Mouse (Mus musculus): Measurements from ENCODE around the gene Trappc3.
A peak's percentile ranks its signal among the peaks of the same experiment; 100 is the strongest.

Gene Trappc3

GRCm38 (mm10) chr4:126283582-126283981 lies 21.5 kb downstream of the Trappc3 start:
- no peak for DNase-seq

DNA sequence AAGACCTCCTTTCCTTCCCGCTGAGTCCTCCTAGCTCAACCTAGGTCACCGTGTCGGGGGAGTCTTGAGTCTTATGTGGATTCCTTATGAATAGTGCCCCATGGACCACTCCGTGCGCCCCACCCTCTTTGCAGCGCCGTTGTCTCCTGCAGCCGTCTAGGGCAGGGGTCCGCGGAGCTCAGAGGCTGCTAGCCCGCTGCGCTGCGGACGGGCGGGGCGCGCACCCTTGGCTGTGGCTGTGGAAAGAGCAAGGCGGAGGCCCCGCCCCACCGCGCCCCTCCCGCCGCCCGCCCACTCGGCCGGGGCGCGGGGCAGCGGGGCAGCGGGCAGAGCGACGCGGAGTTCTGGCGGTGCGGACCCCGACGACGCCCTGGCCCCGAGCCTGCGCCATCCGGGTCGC lies 24.4 kb downstream of the Trappc3 start, which contains the start of gene Col8a2:
Gene Col8a2 (plus strand): TSS at position 302 of the 400 bp plus-strand sequence.
- DNase-seq: no peak

DNA sequence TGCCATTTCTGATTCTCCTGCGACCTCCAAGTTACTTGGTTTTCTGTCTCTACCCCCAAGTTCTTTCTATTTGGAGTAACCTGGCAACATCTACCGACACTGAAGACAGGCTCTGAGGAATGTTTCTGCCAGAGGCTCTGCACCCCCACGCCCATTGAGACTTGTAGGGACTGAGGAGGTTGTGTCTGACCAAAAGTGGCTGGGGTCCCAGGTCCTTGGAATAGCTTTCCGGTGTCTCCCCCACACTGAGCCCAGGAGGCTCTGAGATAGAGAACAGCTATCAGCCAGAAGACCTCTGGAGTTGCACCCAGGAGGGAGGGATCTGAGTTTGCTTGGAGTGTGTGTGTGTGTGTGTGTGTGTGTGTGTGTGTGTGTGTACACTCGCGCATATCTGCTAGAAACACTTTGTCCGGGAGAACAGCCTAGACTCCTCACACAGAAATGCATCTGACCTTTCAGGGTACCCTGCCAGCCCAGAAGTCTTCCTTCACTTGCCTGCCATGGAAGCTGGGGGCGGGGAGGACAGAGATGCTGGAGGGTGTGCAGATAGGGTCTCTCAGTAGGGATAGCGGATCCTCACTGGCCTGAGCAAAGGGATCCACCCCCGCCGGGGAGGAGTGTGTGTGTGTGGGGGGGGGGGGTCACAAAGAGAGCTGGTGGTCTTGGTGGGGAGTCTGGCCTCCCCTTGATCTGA lies 25.3 kb downstream of the Trappc3 start:
- no peak for DNase-seq

DNA sequence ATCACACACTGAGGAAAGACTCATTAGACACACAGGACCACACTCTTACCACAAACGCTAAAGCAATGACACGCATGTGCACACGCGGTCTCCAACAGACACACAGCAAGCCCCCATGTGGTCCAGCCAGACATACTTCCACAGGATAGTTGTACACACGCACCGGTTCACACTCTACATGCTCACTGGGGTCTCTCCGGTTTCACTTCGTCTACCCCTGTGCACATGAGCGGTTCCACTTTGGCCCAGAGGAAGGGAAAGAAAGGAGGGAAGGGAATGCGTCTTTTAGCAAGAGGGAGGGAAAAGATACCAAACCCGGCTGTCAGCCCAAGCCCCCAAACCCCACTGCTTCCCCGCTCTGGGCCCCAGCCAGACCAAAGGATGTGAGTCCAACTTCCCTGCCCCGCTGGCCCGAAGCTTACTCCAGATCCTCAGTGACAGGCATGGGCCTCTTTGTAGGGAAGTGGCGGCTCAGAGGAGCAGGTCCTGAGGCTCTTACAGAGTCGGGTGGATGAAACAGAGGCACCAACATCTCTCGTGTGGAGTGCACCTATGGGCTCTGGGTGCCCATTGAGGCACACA lies 26.1 kb downstream of the Trappc3 start:
- no peak for DNase-seq

DNA sequence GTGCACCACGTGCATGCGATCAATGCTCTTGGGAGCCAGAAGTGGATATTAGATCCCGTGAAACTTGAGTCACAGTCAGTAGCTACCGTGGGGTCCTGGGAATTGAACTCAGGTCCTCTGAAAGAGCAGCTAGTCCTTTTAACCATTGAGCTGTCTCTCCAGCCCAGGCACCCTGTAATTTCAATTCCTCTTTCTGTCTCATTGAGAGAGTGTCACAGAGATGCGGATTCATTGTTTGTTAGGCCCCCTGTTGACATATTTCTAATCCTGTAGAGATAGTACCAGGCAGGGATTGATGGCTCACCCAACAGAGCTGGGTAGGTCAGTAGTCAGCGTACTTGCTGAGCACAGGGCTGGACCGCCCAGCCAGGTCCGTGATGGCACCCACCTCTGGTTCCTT lies 28.2 kb downstream of the Trappc3 start:
- no peak for DNase-seq

- no peak for DNase-seq
Observed at GRCm38 (mm10) chr4:126291196-126291595, 29.1 kb downstream of the Trappc3 start.

DNA sequence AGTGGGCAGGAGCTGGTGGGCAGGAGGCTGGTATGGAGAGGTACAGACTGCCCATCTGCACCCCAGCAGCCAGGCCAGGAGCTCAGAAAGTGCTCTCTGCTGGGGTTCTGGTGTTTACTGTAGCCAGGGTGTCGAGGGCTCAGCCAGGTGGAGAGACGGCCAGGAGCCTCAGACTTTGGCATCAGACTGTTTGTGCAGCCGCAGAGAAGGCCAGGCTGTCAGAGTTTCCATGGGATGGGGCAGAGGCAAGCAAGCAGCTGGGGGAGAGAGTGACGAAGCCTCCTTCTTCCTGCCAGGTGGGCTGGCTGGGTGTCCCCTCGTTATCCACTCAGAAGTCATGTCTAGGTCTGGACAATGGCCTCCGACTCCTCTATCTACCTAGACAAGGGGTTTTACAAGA lies 33.0 kb downstream of the Trappc3 start:
- no peak for DNase-seq

DNA sequence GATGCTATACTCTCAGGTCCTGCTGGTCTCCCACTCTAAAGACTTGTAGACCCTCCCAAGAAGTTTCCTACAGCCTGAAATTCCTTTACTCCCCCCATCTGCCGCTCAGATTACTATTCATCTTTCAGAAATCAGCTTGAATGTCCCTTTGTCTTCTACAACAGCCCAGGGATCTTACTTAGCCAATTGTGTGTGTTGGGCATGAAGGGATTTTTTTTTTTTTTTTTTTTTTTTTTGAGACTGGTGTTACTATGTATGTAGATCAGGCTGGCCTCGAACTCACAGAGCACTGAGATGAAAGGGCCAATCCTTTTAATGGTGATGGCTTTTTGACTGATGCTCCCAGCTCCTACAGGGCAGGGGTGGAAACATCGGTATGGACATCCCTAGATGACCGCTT lies 33.8 kb downstream of the Trappc3 start:
- no peak for DNase-seq

- peak; percentile 51 for DNase-seq
Observed at GRCm38 (mm10) chr4:126296617-126297101, 34.5 kb downstream of the Trappc3 start.

GRCm38 (mm10) chr4:126300916-126301583 lies 38.9 kb downstream of the Trappc3 start:
- DNase-seq: no peak

GRCm38 (mm10) chr4:126301584-126302309 lies 39.6 kb downstream of the Trappc3 start:
- no peak for DNase-seq

- no peak for DNase-seq
Observed at GRCm38 (mm10) chr4:126303877-126304276, 41.8 kb downstream of the Trappc3 start.

- no peak for DNase-seq
Observed at GRCm38 (mm10) chr4:126305428-126305827, 43.3 kb downstream of the Trappc3 start.

DNA sequence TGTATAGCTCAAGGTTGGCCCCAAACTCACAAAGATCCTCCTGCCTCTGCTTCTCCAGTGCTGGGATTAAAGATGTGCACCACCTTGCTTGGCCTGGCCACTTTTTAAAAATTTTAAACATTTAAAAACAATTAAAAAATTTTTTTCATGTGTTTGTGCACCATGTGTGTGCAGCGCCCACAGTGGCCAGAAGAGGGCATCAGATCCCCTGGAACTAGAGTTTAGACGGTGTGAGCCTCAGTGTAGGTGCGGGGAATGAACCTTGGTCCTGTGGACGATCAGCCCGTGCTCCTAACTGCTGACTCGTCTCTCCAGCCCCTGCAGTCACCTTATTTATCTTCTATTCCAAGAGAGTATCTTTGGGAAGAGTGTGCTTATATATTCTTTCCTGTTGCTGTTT lies 43.9 kb downstream of the Trappc3 start:
- DNase-seq: no peak

GRCm38 (mm10) chr4:126306827-126307226 lies 44.7 kb downstream of the Trappc3 start:
- DNase-seq: no peak

DNA sequence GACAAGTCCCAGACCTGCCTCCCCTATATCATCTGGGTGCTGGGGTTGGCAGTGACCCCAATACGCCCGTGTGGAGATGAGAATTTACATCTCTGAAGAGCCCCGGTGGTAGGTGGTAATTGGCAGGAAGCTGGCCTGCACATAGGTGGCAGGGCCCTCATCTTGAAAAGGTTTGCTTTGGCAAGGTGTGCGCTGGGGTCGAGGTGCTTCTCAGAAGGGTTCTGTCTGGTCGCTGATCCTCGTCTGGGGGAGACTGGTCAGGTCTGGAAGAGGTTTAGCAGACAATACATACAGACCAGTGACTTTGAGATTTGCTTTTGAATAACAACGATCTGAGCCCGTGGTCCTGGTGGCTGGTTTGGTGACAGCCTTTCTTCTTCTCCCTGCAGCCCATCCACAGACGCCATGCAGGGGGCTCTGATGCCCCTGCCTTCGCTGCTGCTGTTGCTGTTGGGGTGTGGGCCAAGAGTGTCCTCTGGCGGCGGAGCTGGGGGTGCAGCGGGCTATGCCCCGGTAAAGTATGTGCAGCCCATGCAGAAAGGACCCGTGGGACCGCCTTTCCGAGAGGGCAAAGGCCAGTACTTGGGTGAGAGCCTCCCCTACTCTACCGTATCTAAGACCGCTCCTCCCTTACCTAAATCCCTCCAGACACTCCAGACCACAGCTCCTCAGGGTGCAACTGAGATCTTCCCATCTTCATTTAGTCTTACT lies 47.2 kb downstream of the Trappc3 start:
- DNase-seq: no peak

DNA sequence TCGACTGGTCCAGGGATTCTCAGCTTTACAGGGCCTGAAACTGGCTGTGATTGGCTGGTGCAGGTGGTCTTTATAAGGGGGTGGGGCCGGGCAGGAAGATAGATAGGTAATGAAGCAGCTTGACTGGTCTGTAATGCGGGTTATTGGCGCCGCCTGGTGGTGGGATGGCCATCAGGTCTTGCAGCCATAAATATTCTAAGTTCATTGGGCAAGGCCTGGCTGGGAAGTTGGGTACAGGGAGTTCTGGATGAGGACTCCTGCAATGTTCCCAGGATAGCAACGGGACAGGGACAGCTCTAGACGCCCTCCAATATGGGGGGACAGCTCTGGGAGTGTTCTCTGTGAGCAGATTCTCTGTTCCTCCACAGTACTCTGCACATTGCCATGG lies 47.8 kb downstream of the Trappc3 start:
- DNase-seq: peak; percentile 66

GRCm38 (mm10) chr4:126310344-126310743 lies 48.2 kb downstream of the Trappc3 start:
- DNase-seq: no peak

GRCm38 (mm10) chr4:126311566-126312200 lies 49.6 kb downstream of the Trappc3 start:
- DNase-seq: no peak

DNA sequence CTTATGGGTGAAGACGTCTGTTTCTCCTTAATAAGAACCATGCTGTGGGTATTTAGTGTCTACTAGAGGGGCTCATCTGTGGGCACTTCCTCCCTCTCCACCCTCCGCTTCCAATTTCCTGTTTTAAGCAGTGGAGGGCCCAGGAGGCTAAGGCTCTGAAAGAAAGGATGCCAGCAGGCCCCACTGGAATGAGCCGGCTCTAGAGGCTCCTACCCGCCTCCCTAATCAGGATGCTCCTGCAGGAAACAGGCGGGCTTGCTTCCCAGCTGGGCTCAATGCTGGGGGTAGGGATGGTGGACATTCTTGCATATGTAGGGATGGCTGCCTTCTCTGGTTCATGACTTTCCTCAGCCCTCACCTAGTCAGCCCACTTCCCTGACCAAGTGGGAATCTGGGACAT lies 51.1 kb downstream of the Trappc3 start:
- DNase-seq: no peak

- DNase-seq: no peak
Observed at GRCm38 (mm10) chr4:126314393-126314792, 52.3 kb downstream of the Trappc3 start.

DNA sequence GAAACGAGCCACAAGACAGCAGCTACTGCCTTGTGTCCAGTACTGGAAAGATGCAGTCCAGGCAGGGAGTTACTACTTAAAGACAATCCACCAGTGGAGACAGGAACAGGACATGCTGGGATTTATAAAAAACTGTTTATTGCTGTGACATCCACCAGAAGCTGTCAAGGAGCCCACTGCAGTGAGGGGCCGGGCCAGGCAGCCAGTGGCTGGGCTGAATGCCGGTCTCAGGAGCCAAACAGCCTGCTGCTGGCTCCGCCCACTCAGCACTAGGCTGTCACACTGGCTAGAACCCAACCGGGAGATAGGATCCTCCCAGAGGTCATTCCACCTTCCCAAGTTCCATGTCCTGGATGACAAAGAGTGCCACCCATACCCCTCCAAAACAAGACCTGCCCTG lies 53.8 kb downstream of the Trappc3 start:
- no peak for DNase-seq
